Mouse (Mus musculus) liver, postnatal 0 days (tissue): ENCODE data around the gene Itm2b. TPM values are rescaled to one million over a fixed set of nuclear protein-coding genes. Genes with fewer than 3 reads are reported as not detected.

Experiments
- ATAC-seq: fragments of 200-750 bp; cut with Nextera tagmentation; 2 replicates; pipeline ENCODE4 v1.8.0; 2017; ENCODE audit warnings: mild to moderate bottlenecking, moderate library complexity
- DNase-seq: peaks from one replicate; pipeline ENCODE4 v3.0.0-alpha.2; 2016
- H3K27ac ChIP-seq: fragments of 300-500 bp; sonication (generic); 2 replicates; pipeline ENCODE4 v1.5.1; 2014; ENCODE audit warnings: antibody characterized with exemption, moderate library complexity, mild to moderate bottlenecking, low read depth
- H3K27me3 ChIP-seq: fragments of 300-500 bp; sonication (generic); 2 replicates; pipeline ENCODE4 v1.6.1; 2014; ENCODE audit warnings: low read length, control low read depth, mixed read lengths; ENCODE audit not compliant: insufficient read depth
- H3K36me3 ChIP-seq: fragments of 300-500 bp; sonication (generic); replicated peaks from 2 replicates; pipeline ENCODE4 v1.6.1; 2014; ENCODE audit warnings: mild to moderate bottlenecking, control low read depth, low read length, moderate library complexity, mixed read lengths; ENCODE audit not compliant: insufficient read depth
- H3K4me1 ChIP-seq: fragments of 300-500 bp; sonication (generic); 2 replicates; pipeline ENCODE4 v1.6.1; 2014; ENCODE audit warnings: antibody characterized with exemption, mild to moderate bottlenecking, control low read depth; ENCODE audit not compliant: insufficient read depth
- H3K4me2 ChIP-seq: fragments of 300-500 bp; sonication (generic); 2 replicates; pipeline ENCODE4 v1.6.1; 2014; ENCODE audit warnings: low read depth, mild to moderate bottlenecking, low read length, moderate library complexity, mixed read lengths
- H3K4me3 ChIP-seq: fragments of 300-500 bp; sonication (generic); 2 replicates; pipeline ENCODE4 v1.5.1; 2014; ENCODE audit warnings: low read depth, low read length
- H3K9ac ChIP-seq: fragments of 300-500 bp; sonication (generic); replicated peaks from 2 replicates; pipeline ENCODE4 v1.6.1; 2014; ENCODE audit warnings: mild to moderate bottlenecking, moderate library complexity
- H3K9me3 ChIP-seq: fragments of 300-500 bp; sonication (generic); 2 replicates; pipeline ENCODE4 v1.6.1; 2016; ENCODE audit warnings: mild to moderate bottlenecking, control low read depth, low read length, mixed read lengths
- CTCF ChIP-seq: sonication (generic); IDR thresholded peaks from 2 replicates; pipeline ENCODE4 v1.5.1; 2016; ENCODE audit warnings: antibody characterized with exemption, low read depth
- EP300 ChIP-seq: IDR thresholded peaks from 2 replicates; pipeline ENCODE4 v1.6.1; 2016; ENCODE audit warnings: antibody characterized with exemption, low read depth, mild to moderate bottlenecking
- WGBS: fragments of 180-500 bp; shearing (Covaris S2); extraction: QIAGEN DNeasy Blood & Tissue Kit; methylation state at CpG from one replicate; pipeline ENCODE4 v1.1.7; 2014; ENCODE audit not compliant: insufficient replicate concordance; 5-methylcytosine and 5-hydroxymethylcytosine counted together
- polyA plus RNA-seq: library from polyadenylated mRNA; unstranded; fragments of >200 nt; fragmentation: Nextera tagmentation; extraction: Ambion mirVana; gene quantifications from 2 replicates; pipeline ENCODE4 v1.2.1, GENCODE M21; 2015

Gene Itm2b
- polyA plus RNA-seq, 1 experiment from 2014 or later: 961 TPM

DNA sequence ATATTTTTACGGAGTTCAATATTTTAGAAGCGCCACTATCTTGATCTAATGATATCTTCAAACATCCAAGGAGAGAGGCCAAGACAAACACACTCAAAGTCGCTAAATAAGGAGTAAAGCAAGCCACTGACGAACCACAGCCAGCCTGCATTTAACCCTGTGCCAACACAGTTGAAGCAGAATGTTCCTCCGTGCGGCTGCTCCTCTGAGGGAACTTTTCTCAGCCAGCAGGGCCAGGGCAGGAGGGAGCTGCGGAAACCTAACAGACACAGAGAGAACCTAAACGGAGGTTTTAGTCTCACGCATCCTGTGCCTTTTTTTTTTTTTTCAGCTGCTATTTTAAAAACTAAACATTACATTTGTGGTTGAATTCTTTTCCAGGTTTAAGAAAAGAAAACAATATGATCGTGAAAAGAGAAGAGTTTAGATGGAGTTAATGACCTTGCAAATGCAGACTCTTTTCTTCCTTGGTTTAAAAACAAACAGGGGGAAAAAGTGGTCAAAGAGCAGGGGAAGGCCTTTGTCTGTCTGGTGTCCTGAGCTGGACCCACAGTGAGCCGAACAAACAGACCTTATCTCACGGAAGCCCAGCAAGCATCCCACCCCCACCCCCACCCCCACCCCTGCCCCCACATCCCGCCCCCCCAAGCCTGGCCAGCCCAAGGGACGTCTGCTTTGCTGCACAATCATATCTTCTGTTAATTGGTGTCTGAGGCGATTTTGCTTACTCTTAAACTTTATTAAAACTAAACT is 15.0 kb upstream of the Itm2b start:
- peak overlapping the region; percentile 10 for H3K4me2 ChIP-seq

GRCm38 (mm10) chr14:73398367-73398996 is 13.4 kb upstream of the Itm2b start:
- peak; percentile 55 for ATAC-seq
- no peak for DNase-seq

More for the DNA sequence above, 15.0 kb upstream of the Itm2b start:
- TF ChIP-seq CTCF (no peak), EP300 (no peak)
- 17% methylated on average over 15 of the region's 15 CpGs for WGBS
- H3K4me3 ChIP-seq: no peak overlapping the region
- ATAC-seq (no peak), DNase-seq (no peak)
- H3K36me3 ChIP-seq: no peaks in the 10 kb centered on the region
- H3K4me1 ChIP-seq: peaks cover 39% of the 10 kb centered on the region
- 0 out of 2 replicates have a peak overlapping the region, but pooled peaks have one; percentile 13 for H3K9ac ChIP-seq
- no peaks in the 10 kb centered on the region for H3K27me3 ChIP-seq
- no peaks in the 10 kb centered on the region for H3K9me3 ChIP-seq
- peak overlapping the region; percentile 37 for H3K27ac ChIP-seq

DNA sequence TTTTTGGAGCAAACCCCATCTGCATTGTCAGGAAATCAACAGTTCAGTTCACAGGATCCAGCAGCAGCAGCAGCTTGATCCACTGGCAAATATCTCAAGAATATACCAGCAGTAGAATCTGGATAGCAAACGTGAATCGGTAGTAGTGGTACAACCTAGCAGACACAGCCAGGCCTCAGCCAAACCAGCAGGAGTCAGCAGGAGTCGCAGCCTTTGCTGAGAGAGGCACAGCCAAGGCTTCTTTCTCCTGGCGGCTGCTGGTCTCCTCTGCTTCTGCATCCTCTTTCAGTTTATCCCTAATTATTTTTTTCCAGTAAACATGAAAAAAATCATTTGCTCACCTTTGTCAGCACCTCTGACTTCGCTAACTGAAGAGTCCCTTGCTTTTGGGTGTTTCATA is 10.7 kb upstream of the Itm2b start:
- TF ChIP-seq EP300 (no peak), CTCF (no peak)
- H3K9ac ChIP-seq: no peak overlapping the region
- DNase-seq (no peak), ATAC-seq (no peak)
- no peaks in the 10 kb centered on the region for H3K27me3 ChIP-seq
- H3K4me1 ChIP-seq: peaks cover 20% of the 10 kb centered on the region
- H3K36me3 ChIP-seq: no peaks in the 10 kb centered on the region
- WGBS: 70% methylated on average over 5 of the region's 5 CpGs
- no peaks in the 10 kb centered on the region for H3K9me3 ChIP-seq
- no peak overlapping the region for H3K4me3 ChIP-seq
- H3K4me2 ChIP-seq: no peak overlapping the region
- no peak overlapping the region for H3K27ac ChIP-seq

More at GRCm38 (mm10) chr14:73398367-73398996, 13.4 kb upstream of the Itm2b start:
- Histone ChIP-seq H3K9ac (no peak overlapping the region), H3K4me1 (peaks cover 39% of the 10 kb centered on the region), H3K9me3 (no peaks in the 10 kb centered on the region), H3K4me3 (no peak overlapping the region), H3K36me3 (no peaks in the 10 kb centered on the region), H3K27ac (peak overlapping the region; percentile 68), H3K4me2 (peak overlapping the region; percentile 19), H3K27me3 (no peaks in the 10 kb centered on the region)
- 20% methylated on average over 8 of the region's 8 CpGs for whole genome bisulfite sequencing
- TF ChIP-seq EP300 (no peak; the same call in 1 of the 2 replicates), CTCF (no peak)

DNA sequence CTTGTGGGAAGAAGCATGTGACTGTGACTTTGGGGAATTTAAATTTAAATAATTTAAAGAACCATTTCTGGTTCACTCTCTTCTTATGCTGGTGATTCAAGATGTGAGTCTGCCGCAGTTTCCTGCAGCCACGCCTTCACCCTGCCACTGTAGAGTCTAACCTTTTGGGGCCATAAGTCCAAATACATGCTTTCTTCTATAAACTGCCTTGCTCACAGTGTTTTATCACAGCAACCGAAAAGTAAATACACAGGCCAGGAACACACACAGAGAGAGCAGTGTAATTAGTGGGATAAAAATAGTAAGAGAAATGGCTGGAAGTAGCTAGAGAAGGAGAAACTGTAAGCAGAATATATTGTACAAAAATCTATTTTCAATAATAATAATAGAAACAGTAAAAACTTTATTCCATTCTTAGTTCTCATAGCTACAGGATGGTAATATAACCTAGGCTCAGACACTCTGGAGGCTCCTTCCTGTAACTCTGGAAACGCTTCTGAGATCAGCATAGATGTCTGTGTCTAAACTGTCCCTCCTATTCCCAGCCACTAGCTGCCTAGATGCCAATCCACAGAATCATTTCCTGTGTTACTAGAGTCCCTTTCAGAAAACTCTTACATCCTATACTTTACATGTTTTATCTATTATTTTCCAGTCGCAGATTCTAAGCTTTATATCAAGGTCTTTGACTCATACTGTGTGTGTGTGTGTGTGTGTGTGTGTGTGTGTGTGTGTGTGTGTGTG is 9.3 kb upstream of the Itm2b start:
- Histone ChIP-seq H3K27ac (no peak overlapping the region), H3K4me3 (no peak overlapping the region), H3K9ac (no peak overlapping the region), H3K4me1 (peaks cover 17% of the 10 kb centered on the region), H3K36me3 (no peaks in the 10 kb centered on the region), H3K27me3 (no peaks in the 10 kb centered on the region), H3K9me3 (no peaks in the 10 kb centered on the region), H3K4me2 (no peak overlapping the region)
- TF ChIP-seq EP300 (no peak), CTCF (no peak)
- 62% methylated on average over 5 of the region's 5 CpGs for WGBS
- DNase-seq (no peak), ATAC-seq (no peak)

DNA sequence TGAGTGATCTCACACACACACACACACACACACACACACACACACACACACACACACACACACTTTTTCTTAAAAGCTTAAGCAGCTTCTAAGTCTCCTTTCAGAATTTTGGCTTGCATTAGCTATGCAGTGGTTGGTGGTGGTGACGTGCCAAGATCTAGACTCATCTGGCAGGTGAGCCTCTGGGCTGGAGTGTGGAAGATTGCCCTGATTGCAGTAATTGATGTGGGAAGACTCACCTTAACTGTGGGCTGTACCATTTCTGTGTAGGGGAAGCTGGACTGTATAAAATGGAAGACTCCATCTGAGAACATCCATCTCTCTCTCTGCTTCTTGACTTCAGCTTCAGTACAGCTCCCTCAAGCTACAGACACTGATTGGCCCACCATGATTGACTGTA is 6.4 kb upstream of the Itm2b start:
- H3K9me3 ChIP-seq: no peaks in the 10 kb centered on the region
- no peak overlapping the region for H3K4me3 ChIP-seq
- H3K36me3 ChIP-seq: no peaks in the 10 kb centered on the region
- H3K4me2 ChIP-seq: no peak overlapping the region
- no peak overlapping the region for H3K9ac ChIP-seq
- H3K27ac ChIP-seq: no peak overlapping the region
- TF ChIP-seq CTCF (no peak), EP300 (no peak)
- WGBS: 71% methylated on average over 1 of the region's 1 CpGs
- peaks cover 27% of the 10 kb centered on the region for H3K4me1 ChIP-seq
- no peaks in the 10 kb centered on the region for H3K27me3 ChIP-seq
- DNase-seq (no peak), ATAC-seq (no peak)

GRCm38 (mm10) chr14:73390196-73390595 is 5.1 kb upstream of the Itm2b start:
- H3K9ac ChIP-seq: no peak overlapping the region
- no peak for ATAC-seq
- no peak overlapping the region for H3K4me3 ChIP-seq
- no peaks in the 10 kb centered on the region for H3K9me3 ChIP-seq
- DNase-seq: no peak
- H3K4me2 ChIP-seq: no peak overlapping the region
- WGBS: 66% methylated on average over 2 of the region's 2 CpGs
- no peak overlapping the region for H3K27ac ChIP-seq
- H3K27me3 ChIP-seq: no peaks in the 10 kb centered on the region
- TF ChIP-seq EP300 (no peak), CTCF (no peak)
- no peaks in the 10 kb centered on the region for H3K36me3 ChIP-seq
- H3K4me1 ChIP-seq: peaks cover 38% of the 10 kb centered on the region
